Mouse (Mus musculus): ENCODE results near the gene Crtac1.

DNA sequence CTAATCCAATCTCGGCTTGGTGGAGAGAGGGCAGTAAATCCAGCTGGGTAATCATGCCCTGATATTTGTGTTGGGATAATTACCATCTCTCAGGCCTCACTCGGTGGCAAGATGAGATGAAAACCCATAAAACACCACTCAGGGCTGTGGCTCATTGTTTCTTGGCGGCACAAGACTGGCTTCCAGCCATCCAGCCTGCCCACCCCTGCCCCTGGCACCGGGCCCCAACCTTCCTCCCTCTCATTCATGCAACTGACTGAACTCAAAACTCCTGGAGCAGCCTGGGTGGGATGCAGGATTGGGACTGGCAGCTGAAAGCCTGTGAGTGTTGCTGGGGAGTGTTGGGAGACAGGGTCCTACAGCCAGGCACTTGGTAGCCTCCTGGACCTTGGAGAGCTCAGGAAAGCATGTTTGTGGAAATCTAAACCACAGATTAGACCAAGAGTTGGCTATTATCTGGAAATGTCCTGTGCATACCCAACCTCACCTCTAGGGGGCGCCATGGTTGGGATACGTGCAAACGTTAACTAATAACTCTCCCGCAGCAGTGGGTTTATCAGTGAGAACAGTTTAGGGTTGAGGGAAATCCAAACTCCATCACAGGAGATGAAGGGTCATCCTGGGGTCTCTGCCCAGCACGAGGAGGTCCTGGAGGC lies 99.4 kb downstream of the Crtac1 start:
- no peak for TF ChIP-seq POLR2A (IDR thresholded peaks at IDR 0.05; ENCODE audit: low read depth, low read length)
- TF ChIP-seq CTCF (IDR thresholded peaks at IDR 0.05; ENCODE audit: extremely low read depth, insufficient read length, insufficient replicate concordance, low read depth, low read length), result peak; percentile 40; the same call in 1 of the 2 replicates
